Mouse (Mus musculus) limb, embryonic 13.5 days (tissue): ENCODE results near the gene Fbxl22. TPM values are rescaled to one million over a fixed set of nuclear protein-coding genes. Genes with fewer than 3 reads are reported as not detected.

Source experiments
- polyA plus RNA-seq: library from polyadenylated mRNA; unstranded; fragments of >200 nt; fragmentation: Nextera tagmentation; extraction: Ambion mirVana; gene quantifications from 2 replicates; pipeline ENCODE4 v1.2.1, GENCODE M21; 2015

Gene Fbxl22
- polyA plus RNA-seq, 1 experiment from 2014 or later = 5.3 TPM

Other genes with a start within 250 kb of the Fbxl22 start
- gene Herc1, start 164.1 kb downstream of the Fbxl22 start, polyA plus RNA-seq = 23.7 and 25.8 TPM in 2 replicates
- gene Usp3, start 78.5 kb upstream of the Fbxl22 start, polyA plus RNA-seq = 78.4 and 81.8 TPM in 2 replicates
- 17.6 and 21.9 TPM in 2 replicates for gene Car12, start 199.1 kb upstream of the Fbxl22 start, polyA plus RNA-seq